Mouse (Mus musculus): ENCODE data around the gene Bscl2. TPM values are rescaled to one million over a fixed set of nuclear protein-coding genes. Genes with fewer than 3 reads are reported as not detected.
A peak's percentile ranks its signal among the peaks of the same experiment; 100 is the strongest.
"Not testable (repeated sequence)": the region's sequence is repeated elsewhere in the genome, so short reads cannot be mapped to it uniquely, and the experiment has no call there.

Gene Bscl2
- polyA plus RNA-seq, 1 experiment: 204 TPM

DNA sequence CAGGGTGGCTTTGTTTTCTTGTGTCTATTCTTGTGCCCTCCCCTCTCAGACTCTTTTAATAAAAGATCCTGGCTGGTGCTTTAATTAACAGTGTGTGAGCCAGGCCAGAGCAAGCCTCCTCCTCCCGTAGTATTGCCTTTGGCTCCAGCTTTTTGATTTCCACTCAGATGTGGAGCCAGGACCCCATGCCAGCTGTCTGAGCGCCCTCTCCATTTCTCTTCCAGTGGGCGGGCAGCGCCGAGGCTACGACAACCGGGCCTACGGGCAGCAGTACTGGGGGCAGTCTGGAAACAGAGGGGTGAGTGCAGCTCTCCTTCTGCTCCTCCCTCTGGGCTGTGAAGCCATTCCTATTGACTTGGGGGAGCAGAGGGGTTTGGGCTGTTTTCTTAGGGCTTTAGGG lies 6.6 kb upstream of the Bscl2 start:
- WGBS: 88% methylated on average over 8 of the region's 8 CpGs

GRCm38 (mm10) chr19:8831262-8831661 lies 6.0 kb upstream of the Bscl2 start:
- H3K4me3 ChIP-seq (ENCODE audit: insufficient read depth, low read depth, low read length): no peak overlapping the region
- TF ChIP-seq CTCF (conservative IDR thresholded peaks at IDR 0.05; ENCODE audit: insufficient read depth, insufficient read length, low read depth, low read length): no peak
- no peak for TF ChIP-seq POLR2A (IDR thresholded peaks at IDR 0.05; ENCODE audit: low read depth, low read length)
- no peaks in the 10 kb centered on the region for H3K27me3 ChIP-seq (replicated peaks; ENCODE audit: control insufficient read depth, insufficient read depth, low read length)
- H3K27ac ChIP-seq (ENCODE audit: insufficient read depth, low read depth, low read length): no peak overlapping the region
- no peaks in the 10 kb centered on the region for H3K4me1 ChIP-seq (ENCODE audit: control insufficient read depth, insufficient read depth, low read length)
- 79% methylated on average over 11 of the region's 11 CpGs for WGBS
- DNase-seq: no peak
- peaks cover 42% of the 10 kb centered on the region for H3K36me3 ChIP-seq (ENCODE audit: control insufficient read depth, insufficient read depth, low read length)

More for the DNA sequence above, 6.6 kb upstream of the Bscl2 start:
- Histone ChIP-seq H3K27ac (ENCODE audit: insufficient read depth, low read depth, low read length) (no peak overlapping the region), H3K4me1 (ENCODE audit: control insufficient read depth, insufficient read depth, low read length) (no peaks in the 10 kb centered on the region), H3K27me3 (replicated peaks; ENCODE audit: control insufficient read depth, insufficient read depth, low read length) (no peaks in the 10 kb centered on the region), H3K36me3 (ENCODE audit: control insufficient read depth, insufficient read depth, low read length) (peaks cover 44% of the 10 kb centered on the region), H3K4me3 (ENCODE audit: insufficient read depth, low read depth, low read length) (no peak overlapping the region)
- TF ChIP-seq POLR2A (IDR thresholded peaks at IDR 0.05; ENCODE audit: low read depth, low read length) (no peak), CTCF (conservative IDR thresholded peaks at IDR 0.05; ENCODE audit: insufficient read depth, insufficient read length, low read depth, low read length) (no peak)
- no peak for DNase-seq

- Histone ChIP-seq H3K36me3 (ENCODE audit: control insufficient read depth, insufficient read depth, low read length) (peaks cover 33% of the 10 kb centered on the region), H3K4me1 (ENCODE audit: control insufficient read depth, insufficient read depth, low read length) (no peaks in the 10 kb centered on the region), H3K4me3 (ENCODE audit: insufficient read depth, low read depth, low read length) (no peak overlapping the region), H3K27me3 (replicated peaks; ENCODE audit: control insufficient read depth, insufficient read depth, low read length) (no peaks in the 10 kb centered on the region), H3K27ac (ENCODE audit: insufficient read depth, low read depth, low read length) (no peak overlapping the region)
- WGBS: 91% methylated on average over 4 of the region's 4 CpGs
- no peak for TF ChIP-seq POLR2A (IDR thresholded peaks at IDR 0.05; ENCODE audit: low read depth, low read length)
- no peak for TF ChIP-seq CTCF (conservative IDR thresholded peaks at IDR 0.05; ENCODE audit: insufficient read depth, insufficient read length, low read depth, low read length)
- DNase-seq: no peak
Measured at GRCm38 (mm10) chr19:8832971-8833370, 4.3 kb upstream of the Bscl2 start.

DNA sequence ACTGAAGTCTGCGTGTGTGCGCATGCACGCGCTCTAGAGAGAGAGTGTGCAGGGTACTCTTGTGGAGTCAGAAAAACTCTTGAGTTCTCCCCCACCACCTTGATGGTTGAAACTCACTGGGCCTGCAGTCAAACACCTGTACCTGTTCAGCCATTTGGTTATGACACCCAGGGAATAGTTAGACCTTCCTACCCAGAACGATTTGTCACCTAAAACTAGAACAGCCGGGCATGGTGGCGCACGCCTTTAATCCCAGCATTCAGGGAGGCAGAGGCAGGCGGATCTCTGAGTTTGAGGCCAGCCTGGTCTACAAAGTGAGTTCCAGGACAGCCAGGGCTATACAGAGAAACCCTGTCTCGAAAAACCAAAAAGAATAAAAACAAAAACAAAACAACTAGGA lies 940 bp upstream of the Bscl2 start:
- H3K27me3 ChIP-seq (replicated peaks; ENCODE audit: control insufficient read depth, insufficient read depth, low read length): not testable (repeated sequence)

GRCm38 (mm10) chr19:8838041-8838730 lies 919 bp downstream of the Bscl2 start:
- 15% methylated on average over 15 of the region's 15 CpGs for WGBS
- peaks cover 20% of the 10 kb centered on the region for H3K4me1 ChIP-seq (ENCODE audit: control insufficient read depth, insufficient read depth, low read length)
- H3K27ac ChIP-seq (ENCODE audit: insufficient read depth, low read depth, low read length): peak overlapping the region; percentile 89
- peak; percentile 89 for DNase-seq
- no peaks in the 10 kb centered on the region; the same call in 1 of the 2 replicates for H3K36me3 ChIP-seq (ENCODE audit: control insufficient read depth, insufficient read depth, low read length)
- TF ChIP-seq POLR2A (IDR thresholded peaks at IDR 0.05; ENCODE audit: low read depth, low read length) (no peak), CTCF (conservative IDR thresholded peaks at IDR 0.05; ENCODE audit: insufficient read depth, insufficient read length, low read depth, low read length) (no peak)
- no peaks in the 10 kb centered on the region for H3K27me3 ChIP-seq (replicated peaks; ENCODE audit: control insufficient read depth, insufficient read depth, low read length)
- peak overlapping the region; percentile 75 for H3K4me3 ChIP-seq (ENCODE audit: insufficient read depth, low read depth, low read length)

More for the DNA sequence above, 940 bp upstream of the Bscl2 start:
- H3K4me1 ChIP-seq (ENCODE audit: control insufficient read depth, insufficient read depth, low read length): peaks cover 18% of the 10 kb centered on the region
- peak; percentile 36 for DNase-seq
- H3K4me3 ChIP-seq (ENCODE audit: insufficient read depth, low read depth, low read length); H3K27ac ChIP-seq (ENCODE audit: insufficient read depth, low read depth, low read length); H3K36me3 ChIP-seq (ENCODE audit: control insufficient read depth, insufficient read depth, low read length): not testable (repeated sequence)
- WGBS: 91% methylated on average over 10 of the region's 10 CpGs

DNA sequence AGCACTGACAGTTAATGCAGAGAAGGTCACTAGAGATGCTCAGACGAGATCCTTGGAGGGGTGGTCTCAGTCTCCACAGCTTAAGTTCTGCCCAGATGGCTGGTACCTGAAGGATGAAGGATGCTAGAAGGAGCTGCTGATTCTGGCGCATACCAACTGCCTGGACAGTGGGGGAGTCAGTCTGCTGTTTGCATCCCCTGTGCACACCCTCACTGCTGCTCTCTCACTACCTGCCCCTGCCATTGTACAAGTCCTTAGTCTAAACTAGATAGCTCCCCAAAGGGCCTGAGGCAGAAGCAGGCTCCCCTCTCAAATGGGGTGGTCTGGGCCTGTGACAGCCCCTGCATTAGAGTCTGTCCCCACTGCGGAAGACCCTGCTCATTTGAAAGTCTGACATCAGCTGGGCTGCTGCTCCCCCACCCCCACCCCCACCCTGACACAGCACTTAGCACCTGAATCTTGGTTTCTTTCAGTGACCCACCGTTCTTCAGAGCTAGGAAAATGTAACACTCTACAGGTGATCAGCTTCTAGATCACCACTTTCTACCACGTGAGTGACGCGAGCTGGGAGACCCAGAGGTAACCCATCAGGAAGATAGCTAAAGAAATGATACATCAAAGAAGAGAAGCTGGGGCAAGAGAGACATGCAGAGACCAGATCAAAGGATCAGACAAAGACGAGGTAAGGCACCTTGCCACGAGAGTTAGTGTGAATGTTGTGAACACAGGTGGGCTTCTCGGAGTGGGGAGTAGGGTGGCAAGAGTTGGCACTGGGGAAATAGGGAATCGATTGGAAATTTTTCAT lies 2.0 kb downstream of the Bscl2 start, which contains the start of gene Gng3:
Gene Gng3 (minus strand): TSS at position 92 of the 805 bp plus-strand sequence.
- no peaks in the 10 kb centered on the region; the same call in 1 of the 2 replicates for H3K36me3 ChIP-seq (ENCODE audit: control insufficient read depth, insufficient read depth, low read length)
- H3K27me3 ChIP-seq (replicated peaks; ENCODE audit: control insufficient read depth, insufficient read depth, low read length): no peaks in the 10 kb centered on the region
- peak within 1 kb of the TSS; percentile 71; the same call in 1 of the 2 replicates for H3K27ac ChIP-seq (ENCODE audit: insufficient read depth, low read depth, low read length)
- no peak for DNase-seq
- peaks cover 20% of the 10 kb centered on the region for H3K4me1 ChIP-seq (ENCODE audit: control insufficient read depth, insufficient read depth, low read length)
- TF ChIP-seq POLR2A (IDR thresholded peaks at IDR 0.05; ENCODE audit: low read depth, low read length) (no peak), CTCF (conservative IDR thresholded peaks at IDR 0.05; ENCODE audit: insufficient read depth, insufficient read length, low read depth, low read length) (no peak)
- 80% methylated on average over 11 of the region's 11 CpGs for WGBS
- peak within 1 kb of the TSS; percentile 75 for H3K4me3 ChIP-seq (ENCODE audit: insufficient read depth, low read depth, low read length)
